Mouse (Mus musculus): ENCODE measurements at regions not wholly inside any gene's neighbourhood (a gene's known extent, or its start where the extent isn't known, plus 50 kb on each side); places are given as distances from the start of the nearest gene placed in this dataset.

DNA sequence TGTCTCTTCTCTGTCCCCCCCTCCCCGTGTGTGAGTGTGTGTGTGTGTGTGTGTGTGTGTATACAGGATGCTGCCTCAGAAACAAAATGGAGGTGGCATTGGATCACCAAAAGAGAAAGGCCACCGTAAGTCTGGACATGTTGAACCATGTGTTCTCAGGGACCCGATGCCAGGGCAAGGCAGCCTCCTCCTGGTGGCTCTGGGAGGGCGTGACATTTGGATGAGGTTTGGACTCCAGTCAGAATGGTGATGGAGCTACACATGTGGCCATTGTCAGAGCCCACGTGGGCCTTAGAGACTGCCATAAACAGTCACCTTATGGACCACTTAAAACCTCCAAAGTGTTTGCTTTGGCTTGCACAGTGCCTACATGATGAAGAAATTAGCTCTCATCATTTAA lies 80.0 kb downstream of the Efnb1 start:
- no peak for TF ChIP-seq CTCF (IDR thresholded peaks at IDR 0.05; ENCODE audit: borderline replicate concordance, control insufficient read depth, extremely low read depth, insufficient read depth, low read length, poor library complexity)
- no peak for TF ChIP-seq POLR2A (IDR thresholded peaks at IDR 0.05; ENCODE audit: control insufficient read depth, extremely low read depth, insufficient read depth, low read length, poor library complexity)
